Mouse (Mus musculus) retina, adult 2 months (tissue): ENCODE measurements around the gene Senp1.

Experiments
- DNase-seq: peaks from one replicate; pipeline ENCODE4 v3.0.0-alpha.2; 2012; ENCODE audit warnings: low read depth, low spot score

Gene Senp1

DNA sequence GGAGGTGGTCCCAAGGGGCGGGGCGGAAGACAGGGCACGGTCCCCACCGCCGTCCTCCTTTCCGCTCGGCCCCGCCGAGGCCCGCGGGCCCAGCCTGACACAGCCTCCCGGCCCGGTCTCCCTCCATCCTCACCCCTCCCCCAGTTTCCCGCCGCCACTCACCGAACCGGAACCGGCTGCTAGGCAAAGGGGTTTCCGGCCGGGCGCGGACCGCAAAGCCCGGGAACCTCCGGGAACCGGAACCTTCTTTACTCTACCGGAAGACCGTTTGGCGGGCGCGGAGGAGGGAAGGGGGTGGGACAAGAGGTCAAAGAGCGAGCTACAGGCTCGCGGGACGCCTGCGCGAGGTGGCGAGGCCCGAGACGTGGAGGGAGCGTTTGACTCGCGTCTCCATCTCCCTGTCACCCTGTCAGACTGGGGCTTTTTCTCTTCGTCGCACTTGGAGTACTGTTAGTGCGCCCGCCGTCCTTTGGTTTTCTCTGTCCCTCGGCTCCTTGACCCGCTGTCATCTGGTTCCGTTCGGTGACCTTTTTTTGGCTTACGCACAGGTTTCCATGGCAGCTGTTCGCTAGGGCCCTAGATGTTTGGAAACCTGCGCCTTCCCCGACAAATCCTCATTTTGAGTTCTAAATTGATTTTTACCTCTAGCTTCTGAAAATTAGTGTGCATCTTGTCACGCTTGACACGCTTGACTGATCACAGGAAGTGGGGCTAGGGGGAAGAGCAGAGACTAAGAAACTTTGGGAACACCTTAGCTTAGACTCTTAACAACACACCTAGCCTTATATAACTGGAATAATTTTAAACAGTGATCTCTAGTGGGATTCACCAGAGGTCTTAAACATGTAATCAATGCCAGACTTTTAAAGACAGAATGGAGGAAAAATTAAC is at the start of gene Senp1:
TSS of gene Senp1 (minus strand) at position 624 of the 891 bp plus-strand sequence.
- DNase-seq, result peak; percentile 80

DNA sequence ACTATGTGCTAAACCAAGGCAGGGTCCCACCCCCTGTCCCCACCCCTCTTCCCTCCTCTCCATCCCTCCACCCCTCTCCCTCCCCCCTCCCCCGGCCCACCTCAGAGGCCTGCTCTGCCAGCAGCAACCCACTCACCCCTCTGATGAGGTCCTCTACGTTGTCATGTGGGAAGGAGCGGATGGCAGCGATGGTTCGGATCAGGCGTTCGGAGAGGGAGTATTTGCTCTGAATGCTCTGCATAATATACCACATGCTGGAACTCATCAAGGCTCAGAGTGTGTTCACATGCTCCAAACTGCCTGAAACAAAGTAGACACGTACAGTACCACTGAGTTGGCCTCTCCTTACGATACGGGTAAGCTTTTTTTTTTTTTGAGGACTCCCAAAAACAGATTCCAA is 49.0 kb upstream of the Senp1 start:
- DNase-seq, result no peak

GRCm38 (mm10) chr15:98140809-98141208 is 47.3 kb upstream of the Senp1 start:
- DNase-seq, result no peak

DNA sequence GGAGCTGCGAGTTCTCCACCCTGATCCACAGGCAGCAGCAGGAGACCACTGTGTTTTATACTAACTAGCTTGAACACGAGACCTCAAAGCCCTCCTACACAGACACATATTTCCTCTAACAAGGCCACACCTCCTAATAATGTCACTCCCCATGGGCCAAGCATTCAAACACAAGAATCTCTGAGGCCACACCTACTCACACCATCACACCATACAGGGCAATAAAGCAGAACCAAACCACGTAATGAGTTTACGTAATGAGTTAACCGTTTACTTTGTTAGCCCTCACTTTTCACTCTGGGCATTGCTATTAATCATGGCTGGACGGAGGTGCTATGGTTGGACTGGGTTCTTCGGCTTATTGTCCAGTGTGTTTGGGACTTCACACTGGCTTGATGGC is 46.2 kb upstream of the Senp1 start:
- DNase-seq, result no peak

GRCm38 (mm10) chr15:98136871-98137270 is 43.3 kb upstream of the Senp1 start:
- no peak for DNase-seq

- DNase-seq, result no peak
Observed at GRCm38 (mm10) chr15:98135671-98136070, 42.1 kb upstream of the Senp1 start.

DNA sequence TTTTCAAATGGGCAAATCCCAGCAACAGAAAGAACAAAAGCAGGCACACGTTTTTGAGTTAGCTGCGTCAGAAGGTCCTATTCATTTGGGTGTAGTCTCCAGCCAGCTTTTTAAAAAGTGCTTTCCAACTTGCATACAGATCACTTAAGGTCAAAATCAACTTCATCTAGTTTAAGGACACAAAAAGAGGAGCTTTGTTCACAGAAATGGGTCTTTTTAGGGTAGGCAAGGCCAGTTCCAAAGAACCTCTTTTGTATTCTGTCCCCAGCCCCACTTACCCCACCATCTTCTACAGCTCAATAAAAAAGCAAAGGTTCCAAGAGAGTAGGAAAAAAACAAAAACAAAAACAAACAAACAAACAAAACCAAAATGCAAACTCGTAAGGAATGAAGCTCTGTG is 41.1 kb upstream of the Senp1 start:
- no peak for DNase-seq

- no peak for DNase-seq
Observed at GRCm38 (mm10) chr15:98134034-98134433, 40.5 kb upstream of the Senp1 start.

DNA sequence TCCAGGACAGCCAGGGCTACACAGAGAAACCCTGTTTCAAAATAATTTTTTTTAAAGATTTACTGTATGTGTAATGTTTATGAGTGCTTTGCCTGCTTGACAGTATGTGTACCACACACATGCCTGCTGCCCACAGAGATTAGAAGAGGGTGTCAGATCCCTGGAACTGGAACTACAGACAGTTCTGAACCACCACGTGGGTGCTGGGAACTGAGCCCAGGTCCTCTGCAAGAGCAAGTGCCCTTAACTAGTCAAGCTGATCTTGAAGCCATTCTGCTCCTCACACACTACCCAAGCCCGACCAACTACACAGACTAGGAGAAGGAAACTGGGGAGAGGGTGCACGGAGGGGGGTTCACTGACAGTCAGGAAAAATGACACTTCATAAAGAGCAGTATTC is 39.9 kb upstream of the Senp1 start:
- no peak for DNase-seq

- DNase-seq, result no peak
Observed at GRCm38 (mm10) chr15:98131942-98132655, 38.6 kb upstream of the Senp1 start.

DNA sequence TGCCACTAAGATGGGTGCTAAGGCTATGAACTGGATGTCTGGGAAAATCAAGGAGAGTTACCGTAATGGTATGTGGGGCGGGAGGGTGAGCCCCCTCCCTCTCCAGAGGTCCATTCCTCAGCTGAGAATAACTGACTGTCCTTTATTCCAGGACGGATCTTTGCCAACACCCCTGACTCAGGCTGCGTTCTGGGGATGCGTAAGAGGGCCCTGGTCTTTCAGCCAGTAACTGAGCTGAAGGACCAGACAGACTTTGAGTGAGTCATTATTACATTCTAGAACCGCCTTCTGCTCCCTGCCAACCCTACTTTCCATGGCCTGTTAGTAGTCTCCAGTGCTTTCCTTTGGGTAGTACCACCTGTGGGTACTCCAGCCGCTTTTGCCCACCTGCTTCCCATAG is 37.9 kb upstream of the Senp1 start:
- DNase-seq, result no peak

- no peak for DNase-seq
Observed at GRCm38 (mm10) chr15:98131001-98131400, 37.5 kb upstream of the Senp1 start.

- DNase-seq, result no peak
Observed at GRCm38 (mm10) chr15:98120831-98121230, 27.3 kb upstream of the Senp1 start.

- DNase-seq, result no peak
Observed at GRCm38 (mm10) chr15:98119363-98119762, 25.8 kb upstream of the Senp1 start.

DNA sequence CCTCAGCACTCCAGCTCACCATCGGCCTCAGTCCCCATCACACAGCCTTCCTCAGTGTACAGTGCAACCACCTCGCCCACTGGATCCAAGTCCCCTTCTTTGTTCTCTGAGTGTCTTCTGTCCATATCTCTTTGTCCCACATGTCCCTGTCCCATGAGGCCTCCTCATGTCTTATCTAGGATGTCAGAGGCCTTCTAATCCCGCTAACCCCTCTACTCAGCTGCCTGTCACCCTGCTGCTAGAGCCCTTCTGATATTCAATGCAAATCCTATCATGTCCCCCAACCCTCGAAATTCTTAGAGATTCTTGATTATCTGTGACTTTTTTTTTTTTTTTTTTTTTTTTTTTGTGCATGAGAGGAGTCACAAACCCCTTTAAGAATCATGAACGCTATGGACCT is 22.7 kb upstream of the Senp1 start:
- no peak for DNase-seq

DNA sequence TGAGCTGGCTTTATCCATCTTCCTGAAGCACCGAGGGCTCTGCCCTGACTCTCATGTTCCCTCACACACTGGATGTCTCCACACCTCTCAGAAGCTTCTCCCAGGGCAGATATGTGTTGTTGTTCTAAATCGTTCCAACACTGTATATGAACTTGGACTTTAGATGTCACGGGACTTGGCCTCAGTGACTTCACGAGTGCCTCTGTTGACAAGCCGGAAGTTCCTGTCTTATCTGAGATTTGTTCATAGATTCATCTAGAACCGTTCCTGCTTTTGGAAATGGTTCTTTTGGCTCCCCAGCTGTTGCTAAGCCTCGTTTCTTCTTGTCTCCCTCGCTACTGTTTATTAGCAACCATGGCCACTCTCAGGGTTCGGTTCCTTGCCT is 22.2 kb upstream of the Senp1 start:
- DNase-seq, result no peak

GRCm38 (mm10) chr15:98114852-98115778 is 21.6 kb upstream of the Senp1 start:
- no peak for DNase-seq

DNA sequence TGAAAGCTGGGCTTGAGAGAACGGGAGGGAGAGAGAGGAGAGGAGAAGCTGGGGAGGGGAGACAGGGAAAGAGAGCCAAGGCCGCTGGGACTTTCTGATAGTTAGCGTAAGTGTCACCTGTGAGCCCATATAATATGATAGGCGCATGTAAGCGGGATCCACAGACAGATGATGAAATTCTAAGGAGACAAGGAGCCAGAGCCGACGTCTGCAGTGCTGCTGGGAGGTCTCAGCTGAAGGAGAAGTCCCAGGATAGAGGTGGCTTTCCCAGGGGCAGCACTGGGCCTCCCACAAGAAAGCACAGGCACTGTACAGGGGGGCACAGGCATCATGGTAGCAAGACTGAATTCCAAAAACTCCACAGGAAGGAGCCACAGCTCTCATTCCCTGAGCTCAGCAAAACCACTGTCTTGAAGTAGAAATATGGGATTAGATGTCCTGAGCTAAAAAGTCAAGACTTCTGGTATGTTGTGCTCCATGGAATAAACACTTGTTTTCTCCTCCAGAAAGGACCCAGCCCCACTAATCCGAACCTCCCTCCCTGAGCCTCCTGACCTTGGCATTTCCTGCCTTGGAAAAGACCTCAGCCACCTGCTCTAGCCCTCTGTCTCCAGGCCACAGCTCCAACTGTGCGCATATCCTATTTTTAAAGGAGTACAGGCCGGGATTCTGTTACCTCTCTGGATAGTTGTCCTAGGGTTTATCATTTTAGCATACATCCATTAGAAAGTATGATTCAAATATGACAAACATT is 20.7 kb upstream of the Senp1 start:
- DNase-seq, result no peak

DNA sequence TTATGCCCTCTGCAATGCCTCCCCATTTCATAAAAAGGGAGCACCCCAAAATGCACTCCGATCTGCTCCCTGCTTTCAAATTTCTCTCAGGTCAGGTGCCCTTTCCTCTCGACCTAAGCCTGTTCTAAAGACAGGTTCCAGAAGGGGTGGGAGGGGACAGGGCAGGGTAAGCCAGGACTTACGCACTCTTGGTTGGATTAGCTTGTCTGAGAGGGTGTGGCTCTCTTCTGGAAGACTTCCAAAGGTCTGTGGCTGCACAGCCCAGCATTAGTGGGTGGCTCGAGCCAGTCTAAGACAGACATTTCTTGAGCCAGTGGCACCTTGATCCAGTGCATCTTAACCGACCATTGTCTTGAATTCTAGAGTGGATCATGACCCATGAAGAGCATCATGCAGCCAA is 18.2 kb upstream of the Senp1 start:
- no peak for DNase-seq

- peak; percentile 43 for DNase-seq
Observed at GRCm38 (mm10) chr15:98108297-98109152, 15.0 kb upstream of the Senp1 start.
